Mouse (Mus musculus) monocyte, adult 5-6 weeks (primary cell): ENCODE data around the gene Sppl2a. TPM values are rescaled to one million over a fixed set of nuclear protein-coding genes. Genes with fewer than 3 reads are reported as not detected.
"Not testable (repeated sequence)": the region's sequence is repeated elsewhere in the genome, so short reads cannot be mapped to it uniquely, and the experiment has no call there.

Experiments
- ATAC-seq: fragments of 153-309, 156-312 bp; replicated peaks from 2 replicates; pipeline ENCODE4 v1.8.0; 2017; ENCODE audit warnings: mild to moderate bottlenecking; ENCODE audit not compliant: low TSS enrichment, insufficient number of reproducible peaks, severe bottlenecking, poor library complexity, low FRiP score
- total RNA-seq: library from RNA; stranded (forward); fragments of 200-1000, 200-491, 200-594 nt; gene quantifications from 3 replicates; pipeline ENCODE4 v1.2.3, GENCODE M21; 2017

Gene Sppl2a
- total RNA-seq, 1 experiment from 2014 or later = 127 TPM

DNA sequence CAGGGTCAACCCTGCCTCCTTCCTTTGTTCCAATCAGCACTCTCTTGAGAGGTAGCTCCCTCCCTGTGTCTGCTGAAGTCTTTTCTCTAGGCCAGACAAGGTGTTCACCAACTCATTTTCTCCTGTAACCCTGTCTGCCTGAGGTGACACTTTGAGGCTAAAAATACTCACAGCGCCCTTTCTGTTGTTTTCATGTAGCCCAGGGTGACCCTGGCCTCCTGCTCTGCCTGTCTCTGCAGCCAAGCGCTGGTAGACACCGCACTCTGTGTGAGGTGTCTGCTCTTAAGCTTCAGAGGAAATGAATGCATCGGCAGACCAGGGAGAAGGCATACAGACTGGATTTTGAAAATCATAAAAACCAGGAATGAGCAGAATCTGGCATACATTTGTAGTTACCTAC lies 18.9 kb downstream of the Sppl2a start:
- ATAC-seq = no peak

DNA sequence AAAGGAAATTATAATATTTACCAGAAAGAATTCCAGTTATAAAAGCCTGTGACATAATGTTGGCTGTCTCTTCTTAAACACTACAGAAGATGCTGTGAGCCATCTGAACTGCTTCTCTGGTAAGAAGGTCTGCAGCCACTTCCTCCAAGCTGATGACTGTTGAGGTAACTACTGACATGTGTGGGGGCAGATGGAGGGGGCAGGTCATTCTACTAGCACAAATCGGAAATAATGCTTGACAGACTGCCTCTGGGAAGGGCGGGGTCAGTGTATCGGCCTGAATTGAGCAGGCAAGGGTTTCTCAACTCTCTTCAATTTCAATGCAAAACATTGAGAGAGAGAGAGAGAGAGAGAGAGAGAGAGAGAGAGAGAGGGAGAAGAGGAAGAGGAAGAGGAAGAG lies 28.9 kb downstream of the Sppl2a start:
- no peak for ATAC-seq

DNA sequence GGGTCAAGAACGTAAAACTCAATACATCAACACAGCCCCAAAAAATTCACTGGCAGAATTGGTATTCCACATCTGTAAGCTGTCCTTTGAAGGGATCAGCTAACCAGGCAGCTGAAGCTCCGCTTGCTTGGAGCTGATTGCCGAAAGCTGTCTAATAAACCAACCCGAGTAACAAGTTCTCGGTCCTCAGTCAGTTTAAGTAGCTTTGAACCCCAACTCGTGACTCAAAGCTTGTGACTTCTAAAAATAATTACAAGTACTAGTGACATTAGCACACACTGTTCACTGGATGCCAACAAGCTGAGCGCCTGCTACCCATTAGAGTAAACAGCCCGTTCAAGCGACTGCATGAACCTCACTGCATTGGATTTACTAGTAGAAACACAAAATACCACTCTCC lies 35.5 kb downstream of the Sppl2a start:
- no peak for ATAC-seq

DNA sequence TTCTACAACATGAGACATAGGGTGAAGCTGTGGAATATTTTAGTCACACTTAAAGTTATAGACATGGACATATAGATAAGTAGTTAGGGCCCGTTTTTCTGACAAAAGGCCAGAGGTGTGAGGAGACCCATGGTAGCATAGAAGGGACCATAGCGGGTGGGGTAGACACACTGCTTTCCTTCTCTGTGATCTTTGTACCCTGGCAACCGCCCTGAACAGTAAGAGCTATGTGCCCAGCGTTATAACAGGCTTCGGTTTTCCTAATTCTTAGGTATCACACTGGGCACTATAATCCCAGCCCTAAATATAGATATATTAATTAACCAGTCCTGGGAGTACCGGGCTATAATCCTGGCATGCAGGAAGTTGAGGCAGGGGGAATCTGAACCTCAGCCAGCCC lies 36.1 kb downstream of the Sppl2a start:
- no peak for ATAC-seq

DNA sequence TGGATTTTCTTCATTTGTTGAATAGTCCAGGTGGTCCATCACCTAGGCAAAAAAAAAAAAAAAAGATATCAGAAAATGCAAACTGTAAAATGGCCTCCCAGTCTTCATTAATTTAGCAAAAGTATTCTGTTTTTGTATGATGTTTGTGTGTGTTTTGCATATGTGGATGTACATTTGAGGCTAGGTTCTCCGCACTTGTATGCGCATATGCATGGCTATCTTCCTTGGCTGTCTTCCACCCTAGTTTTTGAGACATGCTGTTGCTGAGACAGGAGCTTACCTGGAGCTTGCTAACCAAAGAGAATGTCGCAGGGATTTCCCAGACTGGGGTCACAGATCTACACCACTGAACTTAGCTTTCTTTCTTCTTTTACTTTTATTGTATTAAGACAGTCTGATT lies 38.8 kb downstream of the Sppl2a start:
- ATAC-seq = no peak

DNA sequence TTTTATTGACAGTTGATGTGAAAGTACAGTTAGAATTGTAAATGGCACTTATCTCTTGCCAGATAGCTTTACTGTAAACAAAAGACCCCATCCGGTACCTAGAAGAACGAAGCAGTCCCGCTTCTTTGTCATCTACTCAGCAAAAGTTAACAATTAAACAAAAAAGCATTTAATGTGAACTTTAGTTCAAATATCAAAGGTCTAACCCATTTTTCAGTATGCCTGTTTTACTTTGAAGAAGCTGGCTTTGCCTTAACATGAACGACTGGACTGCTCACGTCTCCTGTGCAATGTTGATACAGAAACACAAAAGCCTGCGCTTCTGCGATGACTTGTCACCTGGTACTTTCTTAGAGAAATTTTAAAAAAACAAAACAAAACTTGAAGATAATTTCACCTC lies 40.7 kb downstream of the Sppl2a start:
- no peak for ATAC-seq

DNA sequence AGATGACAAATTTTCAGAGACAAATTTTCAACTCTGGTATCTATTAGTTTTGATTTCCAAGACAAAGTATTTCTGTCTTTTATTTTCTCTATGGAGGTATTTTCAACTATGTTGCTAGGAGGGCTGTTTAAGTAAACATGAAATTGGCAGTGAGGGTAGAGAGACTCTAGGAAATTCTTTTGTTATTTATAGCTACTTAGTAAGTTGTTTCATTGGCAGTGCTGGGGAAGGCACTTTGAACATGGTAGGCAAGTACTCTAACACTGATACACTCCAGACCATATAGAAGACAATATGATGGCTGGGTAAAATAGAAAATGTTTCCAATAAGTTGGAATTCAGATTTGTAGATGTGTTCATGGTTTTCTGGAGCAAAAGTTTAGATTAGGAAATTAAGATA lies 41.3 kb downstream of the Sppl2a start:
- no peak for ATAC-seq

DNA sequence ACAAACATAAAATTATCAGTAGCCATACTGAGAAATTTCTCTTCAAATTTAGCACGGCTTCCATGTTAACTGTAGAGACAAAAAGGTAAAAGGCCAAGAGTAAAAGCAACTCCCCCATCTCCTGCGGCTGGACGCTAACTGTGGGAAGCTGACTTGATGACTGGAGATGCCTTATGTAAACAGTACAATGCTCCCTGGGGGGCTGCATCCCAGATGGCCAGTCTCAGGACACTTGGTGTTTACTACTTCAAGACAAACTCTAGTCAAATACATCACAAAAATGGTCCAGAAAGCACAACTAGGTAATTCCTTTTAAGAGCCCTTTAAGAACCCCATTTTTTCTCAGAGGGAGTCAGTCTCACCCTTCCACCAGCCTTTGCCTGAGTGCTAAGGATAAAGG lies 45.9 kb downstream of the Sppl2a start:
- no peak for ATAC-seq

DNA sequence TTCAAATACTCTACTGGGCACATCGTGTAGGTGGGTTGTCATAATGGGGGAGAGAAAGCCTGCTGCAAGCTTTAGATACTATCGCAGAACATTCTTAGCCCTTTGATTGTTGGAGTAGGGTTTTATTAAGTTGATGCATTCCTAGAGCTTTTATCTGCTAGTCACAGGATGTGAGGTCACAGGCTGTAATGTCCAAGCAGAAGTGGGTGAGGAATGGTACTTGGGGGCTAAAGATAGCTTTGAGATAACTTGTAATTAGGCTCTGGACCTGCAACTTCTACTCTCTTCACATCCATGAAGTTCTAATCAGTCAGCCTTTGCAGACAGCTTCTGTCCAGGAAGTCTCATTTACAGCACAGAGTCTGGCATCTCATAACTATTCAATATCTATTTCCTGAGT lies 47.2 kb downstream of the Sppl2a start:
- ATAC-seq = no peak

DNA sequence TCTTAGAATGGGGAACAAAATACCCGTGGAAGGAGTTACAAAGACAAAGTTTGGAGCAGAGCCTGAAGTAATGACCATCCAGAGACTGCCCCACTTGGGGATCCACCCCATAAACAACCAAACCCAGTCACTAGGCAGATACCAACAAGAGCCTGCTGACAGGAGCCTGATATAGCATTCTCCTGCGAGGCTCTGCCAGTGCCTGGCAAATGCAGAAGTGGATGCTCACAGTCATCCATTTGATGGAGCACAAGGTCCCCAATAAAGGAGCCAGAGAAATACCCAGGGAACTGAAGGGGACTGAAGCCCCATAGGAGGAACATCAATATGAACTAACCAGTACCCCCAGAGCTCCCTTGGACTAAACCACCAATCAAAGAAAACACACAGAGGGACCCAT lies 50.3 kb downstream of the Sppl2a start:
- not testable (repeated sequence) for ATAC-seq

DNA sequence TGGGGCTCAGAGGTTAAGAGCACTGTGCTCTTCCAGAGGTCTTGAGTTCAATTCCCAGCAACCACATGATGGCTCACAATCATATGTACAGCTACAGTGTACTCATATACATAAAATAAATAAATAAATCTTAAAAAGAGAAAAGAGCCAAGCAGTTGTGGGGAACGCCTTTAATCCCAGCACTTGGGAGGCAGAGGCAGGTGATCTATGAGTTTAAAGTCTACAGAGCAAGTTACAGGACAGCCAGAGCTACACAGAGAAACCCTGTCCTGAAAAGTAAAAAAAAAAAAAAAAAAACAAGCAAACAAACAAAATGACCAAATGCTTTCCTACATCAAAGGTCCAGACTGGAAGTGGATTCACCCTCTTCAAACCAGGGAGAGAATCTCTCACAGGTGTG lies 55.0 kb downstream of the Sppl2a start:
- ATAC-seq = no peak

DNA sequence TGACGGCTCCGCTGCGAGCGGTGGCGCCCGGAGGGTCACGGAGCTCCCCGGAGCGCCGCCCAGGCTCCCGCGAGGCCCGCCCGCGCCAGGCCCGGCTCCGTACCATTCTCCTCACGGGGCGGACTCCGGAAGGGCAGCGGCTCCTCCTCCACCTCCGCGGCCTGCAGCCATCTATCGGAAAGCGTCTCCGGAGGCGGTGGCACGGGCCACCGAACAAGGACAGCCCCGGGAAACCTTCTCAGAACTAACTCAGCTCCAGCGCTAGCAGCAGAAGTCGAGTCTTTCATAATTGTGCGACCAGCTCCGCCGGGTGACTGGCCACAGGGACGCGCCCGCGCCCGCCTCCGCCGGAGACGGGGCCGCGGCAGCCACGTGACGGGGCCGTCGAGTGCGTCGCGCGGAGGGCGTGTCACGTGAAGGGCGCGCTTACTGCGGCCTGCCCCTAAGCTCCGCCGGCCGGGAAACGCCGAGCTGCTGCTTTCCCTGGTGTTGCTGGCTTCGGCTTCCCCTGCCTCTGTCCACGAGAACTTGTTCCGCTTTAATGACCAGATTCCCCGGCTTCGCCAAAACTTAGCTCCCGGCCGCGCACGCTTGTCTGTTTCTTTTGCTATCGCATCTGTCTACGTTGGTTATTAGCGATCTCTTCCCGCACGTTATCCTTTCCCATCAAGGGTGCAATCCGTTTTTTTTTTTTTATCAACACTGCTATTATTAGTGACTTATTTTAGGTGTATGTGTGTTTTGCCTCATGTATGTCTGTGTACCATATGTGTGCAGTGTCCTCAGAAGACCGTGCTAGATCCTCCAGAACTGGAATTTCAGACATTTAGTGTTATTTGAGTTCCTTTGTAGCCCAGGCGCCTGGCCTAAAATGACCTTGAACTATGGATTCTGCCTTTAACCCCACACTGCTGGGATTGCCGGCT lies 56.9 kb downstream of the Sppl2a start, which contains the start of gene Trpm7:
Gene Trpm7 (minus strand): TSS at position 360 of the 926 bp plus-strand sequence.
- ATAC-seq = peak; percentile 93

DNA sequence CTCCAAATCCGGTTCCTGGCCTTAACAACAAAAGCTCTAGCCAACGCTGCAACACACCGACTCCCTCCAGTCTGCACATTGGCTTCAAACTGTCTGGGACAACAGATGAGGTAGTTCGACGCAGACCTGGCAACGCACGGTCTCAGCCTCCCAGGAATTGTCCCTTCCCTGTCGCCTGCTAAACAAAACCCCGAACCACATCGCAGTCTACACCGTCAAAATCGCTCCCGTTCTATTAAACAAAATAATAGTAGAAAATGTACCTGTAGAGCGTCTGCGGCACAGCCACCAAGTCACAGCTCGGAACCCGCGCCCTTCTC lies 57.6 kb downstream of the Sppl2a start:
- peak; percentile 33 for ATAC-seq

DNA sequence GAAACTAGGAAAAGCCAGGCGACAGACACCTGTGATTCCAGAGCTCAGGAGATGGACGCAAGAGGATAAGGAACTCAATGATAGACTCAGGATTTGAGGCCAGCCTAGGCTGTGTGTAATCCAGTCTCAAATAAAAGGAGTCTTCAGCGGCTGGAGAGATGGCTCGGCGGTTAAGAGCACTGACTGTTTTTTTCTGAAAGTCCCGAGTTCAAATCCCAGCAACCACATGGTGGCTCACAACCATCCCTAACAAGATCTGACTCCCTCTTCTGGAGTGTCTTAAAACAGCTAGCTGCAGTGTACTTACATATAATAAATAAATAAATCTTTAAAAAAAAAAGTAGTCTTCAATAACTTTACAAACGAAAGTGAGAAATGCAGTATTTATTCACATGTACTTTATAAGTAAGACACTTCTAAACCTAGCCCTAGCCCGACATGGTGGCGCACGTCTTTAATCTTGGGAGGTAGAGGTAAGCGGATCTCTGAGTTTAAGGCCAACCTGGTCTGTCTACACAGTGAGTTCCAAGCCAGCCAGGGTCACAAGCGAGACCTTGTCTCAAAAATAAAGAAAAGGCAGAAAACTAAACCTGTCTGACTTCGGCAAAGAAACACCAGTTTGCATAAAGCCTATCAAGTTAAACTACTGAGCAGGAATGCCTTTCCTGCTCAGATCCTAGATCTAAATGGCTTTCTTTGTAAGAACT lies 58.1 kb downstream of the Sppl2a start:
- no peak for ATAC-seq

DNA sequence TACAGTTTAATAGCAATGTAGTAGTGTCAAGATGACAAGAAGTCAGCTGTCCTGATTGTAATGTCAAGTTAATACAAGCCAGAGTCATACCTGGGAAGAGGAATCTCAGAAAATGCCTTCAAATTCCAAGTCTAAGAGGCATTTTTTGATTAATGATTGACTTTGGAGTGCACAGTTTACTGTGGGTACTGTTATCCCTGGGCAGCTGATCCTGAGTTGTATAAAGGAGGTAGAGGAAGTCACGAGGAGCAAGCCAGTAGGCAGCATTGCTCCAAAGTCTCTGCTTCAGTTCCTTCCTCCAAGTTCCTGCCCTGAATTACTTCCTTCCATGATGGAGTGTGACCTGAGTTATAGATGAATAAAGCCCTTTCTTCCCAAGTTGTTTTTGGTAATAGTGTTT lies 66.7 kb downstream of the Sppl2a start:
- no peak for ATAC-seq

DNA sequence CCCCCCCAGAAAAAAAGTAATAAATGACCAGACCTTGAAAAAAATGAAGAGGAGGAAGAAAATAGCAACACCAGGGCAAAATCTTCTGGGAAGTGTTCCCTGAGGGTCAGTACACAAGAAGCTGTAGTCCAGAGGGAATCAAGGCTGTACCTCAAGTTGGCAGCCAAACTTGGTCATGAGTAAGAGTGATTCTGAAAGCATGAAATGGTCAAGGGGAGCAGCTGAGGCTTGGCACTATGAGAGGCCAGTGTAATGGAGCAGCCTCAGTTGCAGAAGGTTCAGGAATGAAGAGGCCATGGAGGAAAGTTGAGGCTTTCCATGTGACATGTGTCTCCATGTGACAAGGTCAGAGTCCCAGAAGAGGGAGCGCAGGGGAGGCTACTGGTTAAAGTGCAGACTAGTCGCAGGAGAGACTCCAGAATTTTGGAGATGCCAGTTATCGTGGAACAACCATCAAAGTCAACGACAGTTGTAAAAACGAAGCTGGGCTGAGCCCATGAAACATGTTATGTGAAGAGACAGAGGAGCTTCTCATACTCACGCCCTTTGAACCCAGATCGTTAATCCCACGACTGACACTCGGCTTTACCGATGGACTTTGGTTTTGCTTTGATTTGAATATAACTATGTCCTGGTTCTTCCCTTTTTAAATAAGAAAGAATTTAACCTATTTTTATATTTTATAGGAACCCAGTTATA lies 67.4 kb downstream of the Sppl2a start:
- no peak for ATAC-seq

DNA sequence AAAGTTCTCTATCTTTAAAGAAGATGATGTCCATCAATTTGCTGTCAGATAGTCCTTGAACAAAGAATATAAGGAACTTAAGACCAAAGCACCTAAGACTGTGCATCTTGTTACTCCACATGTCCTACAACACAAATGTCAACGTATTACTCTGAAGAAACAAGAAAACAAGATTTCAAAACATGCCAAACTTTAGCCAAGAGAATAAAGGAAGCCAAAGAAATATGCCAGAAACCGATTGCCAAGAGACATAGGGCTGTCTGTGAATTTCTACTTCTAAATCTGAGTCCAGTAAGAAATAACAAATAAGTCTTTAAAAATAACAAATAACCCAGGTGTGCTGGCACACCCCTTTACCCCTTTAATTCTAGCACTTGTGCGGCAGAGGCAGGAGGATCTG lies 68.0 kb downstream of the Sppl2a start:
- ATAC-seq = no peak

DNA sequence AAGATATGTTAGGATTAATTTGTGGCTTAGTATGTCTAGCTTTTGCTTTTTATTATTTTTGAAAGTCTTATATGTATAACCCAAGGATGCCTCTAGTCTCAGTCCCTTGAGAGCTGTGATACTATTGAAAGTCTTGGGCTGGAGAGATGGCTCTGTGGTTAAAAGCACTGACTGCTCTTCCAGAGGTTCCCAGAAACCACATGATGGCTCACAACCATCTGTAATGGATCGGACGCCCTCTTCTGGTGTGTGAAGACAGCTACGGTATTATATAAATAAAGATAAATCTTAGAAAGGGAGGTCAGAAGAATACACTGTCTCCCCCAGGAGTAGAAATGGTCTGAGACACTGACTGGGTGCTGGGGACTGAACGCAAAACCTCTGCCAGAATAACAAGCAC lies 88.3 kb downstream of the Sppl2a start:
- ATAC-seq = no peak
